Mouse (Mus musculus): ENCODE data around the gene Pla2g4d. TPM values are rescaled to one million over a fixed set of nuclear protein-coding genes. Genes with fewer than 3 reads are reported as not detected.

The Pla2g4d gene
- polyA plus RNA-seq, 1 experiment from 2014 or later = not detected

- H3K9ac ChIP-seq = no peak overlapping the region
- H3K4me3 ChIP-seq (replicated peaks) = no peak overlapping the region
- no peaks in the 10 kb centered on the region for H3K27me3 ChIP-seq (replicated peaks)
- 78% methylated on average over 4 of the region's 4 CpGs for WGBS
- no peaks in the 10 kb centered on the region for H3K4me1 ChIP-seq (replicated peaks)
- H3K9me3 ChIP-seq = no peaks in the 10 kb centered on the region
- no peak overlapping the region for H3K4me2 ChIP-seq (replicated peaks)
- no peaks in the 10 kb centered on the region for H3K36me3 ChIP-seq
- no peak overlapping the region for H3K27ac ChIP-seq
- no peak for ATAC-seq
Measured at GRCm38 (mm10) chr2:120285639-120286038, 3.4 kb downstream of the Pla2g4d start.

- H3K4me3 ChIP-seq (replicated peaks) = no peak overlapping the region
- no peaks in the 10 kb centered on the region for H3K4me1 ChIP-seq (replicated peaks)
- H3K9me3 ChIP-seq = no peaks in the 10 kb centered on the region
- H3K27ac ChIP-seq = no peak overlapping the region
- H3K36me3 ChIP-seq = no peaks in the 10 kb centered on the region
- no peaks in the 10 kb centered on the region for H3K27me3 ChIP-seq (replicated peaks)
- no peak overlapping the region for H3K4me2 ChIP-seq (replicated peaks)
- H3K9ac ChIP-seq = no peak overlapping the region
- no peak for ATAC-seq
Measured at GRCm38 (mm10) chr2:120284705-120285104, 4.3 kb downstream of the Pla2g4d start.

- Histone ChIP-seq H3K4me3 (replicated peaks) (no peak overlapping the region), H3K27ac (no peak overlapping the region), H3K27me3 (replicated peaks) (no peaks in the 10 kb centered on the region), H3K4me2 (replicated peaks) (no peak overlapping the region), H3K4me1 (replicated peaks) (no peaks in the 10 kb centered on the region), H3K36me3 (no peaks in the 10 kb centered on the region), H3K9me3 (no peaks in the 10 kb centered on the region), H3K9ac (no peak overlapping the region)
- WGBS = 80% methylated on average over 5 of the region's 5 CpGs
- no peak for ATAC-seq
Measured at GRCm38 (mm10) chr2:120284094-120284493, 4.9 kb downstream of the Pla2g4d start.

- no peak overlapping the region for H3K4me2 ChIP-seq (replicated peaks)
- WGBS = 41% methylated on average over 6 of the region's 6 CpGs
- H3K9me3 ChIP-seq = no peaks in the 10 kb centered on the region
- no peak overlapping the region for H3K9ac ChIP-seq
- no peak overlapping the region for H3K4me3 ChIP-seq (replicated peaks)
- no peak overlapping the region for H3K27ac ChIP-seq
- H3K4me1 ChIP-seq (replicated peaks) = no peaks in the 10 kb centered on the region
- no peaks in the 10 kb centered on the region for H3K36me3 ChIP-seq
- H3K27me3 ChIP-seq (replicated peaks) = no peaks in the 10 kb centered on the region
- ATAC-seq = no peak
Measured at GRCm38 (mm10) chr2:120283550-120283949, 5.4 kb downstream of the Pla2g4d start.

GRCm38 (mm10) chr2:120281221-120281620, 7.8 kb downstream of the Pla2g4d start:
- no peak overlapping the region for H3K4me3 ChIP-seq (replicated peaks)

GRCm38 (mm10) chr2:120279961-120280360, 9.0 kb downstream of the Pla2g4d start:
- Histone ChIP-seq H3K27me3 (replicated peaks) (no peaks in the 10 kb centered on the region), H3K27ac (no peak overlapping the region), H3K9ac (no peak overlapping the region), H3K4me3 (replicated peaks) (no peak overlapping the region), H3K36me3 (no peaks in the 10 kb centered on the region), H3K4me1 (replicated peaks) (no peaks in the 10 kb centered on the region), H3K4me2 (replicated peaks) (no peak overlapping the region), H3K9me3 (no peaks in the 10 kb centered on the region)
- ATAC-seq = no peak
- WGBS = 13% methylated on average over 8 of the region's 8 CpGs

More at GRCm38 (mm10) chr2:120281221-120281620, 7.8 kb downstream of the Pla2g4d start:
- H3K4me2 ChIP-seq (replicated peaks) = no peak overlapping the region
- no peaks in the 10 kb centered on the region for H3K4me1 ChIP-seq (replicated peaks)
- 52% methylated on average over 3 of the region's 3 CpGs for WGBS
- no peak for ATAC-seq
- no peak overlapping the region for H3K9ac ChIP-seq
- no peaks in the 10 kb centered on the region for H3K36me3 ChIP-seq
- H3K27me3 ChIP-seq (replicated peaks) = no peaks in the 10 kb centered on the region
- no peaks in the 10 kb centered on the region for H3K9me3 ChIP-seq
- no peak overlapping the region for H3K27ac ChIP-seq

GRCm38 (mm10) chr2:120276951-120277350, 12.0 kb downstream of the Pla2g4d start:
- Histone ChIP-seq H3K36me3 (no peaks in the 10 kb centered on the region), H3K4me3 (replicated peaks) (no peak overlapping the region), H3K27me3 (replicated peaks) (no peaks in the 10 kb centered on the region), H3K9me3 (no peaks in the 10 kb centered on the region), H3K4me2 (replicated peaks) (no peak overlapping the region), H3K9ac (no peak overlapping the region), H3K4me1 (replicated peaks) (no peaks in the 10 kb centered on the region), H3K27ac (no peak overlapping the region)
- 79% methylated on average over 4 of the region's 4 CpGs for whole genome bisulfite sequencing
- ATAC-seq = no peak

GRCm38 (mm10) chr2:120268635-120269034, 20.4 kb downstream of the Pla2g4d start:
- Histone ChIP-seq H3K9ac (no peak overlapping the region), H3K9me3 (no peaks in the 10 kb centered on the region), H3K4me2 (replicated peaks) (peak overlapping the region; percentile 48), H3K4me1 (replicated peaks) (0 out of 2 replicates have a peak, but pooled peaks cover 5% of the 10 kb centered on the region), H3K36me3 (no peaks in the 10 kb centered on the region), H3K4me3 (replicated peaks) (no peak overlapping the region), H3K27ac (no peak overlapping the region), H3K27me3 (replicated peaks) (no peaks in the 10 kb centered on the region)
- WGBS = 5% methylated on average over 9 of the region's 9 CpGs
- ATAC-seq = peak; percentile 71; the same call in 1 of the 2 replicates

- H3K4me1 ChIP-seq (replicated peaks) = 0 out of 2 replicates have a peak, but pooled peaks cover 5% of the 10 kb centered on the region
- no peak overlapping the region for H3K27ac ChIP-seq
- H3K36me3 ChIP-seq = no peaks in the 10 kb centered on the region
- no peaks in the 10 kb centered on the region for H3K27me3 ChIP-seq (replicated peaks)
- ATAC-seq = no peak
- no peak overlapping the region for H3K4me2 ChIP-seq (replicated peaks)
- WGBS = 73% methylated on average over 6 of the region's 6 CpGs
- H3K9ac ChIP-seq = no peak overlapping the region
- H3K9me3 ChIP-seq = no peaks in the 10 kb centered on the region
- H3K4me3 ChIP-seq (replicated peaks) = no peak overlapping the region
Measured at GRCm38 (mm10) chr2:120265523-120265922, 23.5 kb downstream of the Pla2g4d start.

GRCm38 (mm10) chr2:120264858-120265257, 24.1 kb downstream of the Pla2g4d start:
- no peaks in the 10 kb centered on the region for H3K27me3 ChIP-seq (replicated peaks)
- no peaks in the 10 kb centered on the region for H3K9me3 ChIP-seq
- no peak overlapping the region for H3K9ac ChIP-seq
- no peak overlapping the region for H3K4me2 ChIP-seq (replicated peaks)
- no peak overlapping the region for H3K27ac ChIP-seq
- H3K4me3 ChIP-seq (replicated peaks) = no peak overlapping the region
- 0 out of 2 replicates have a peak, but pooled peaks cover 5% of the 10 kb centered on the region for H3K4me1 ChIP-seq (replicated peaks)
- no peak for ATAC-seq
- WGBS = 64% methylated on average over 10 of the region's 10 CpGs
- no peaks in the 10 kb centered on the region for H3K36me3 ChIP-seq

- no peak for ATAC-seq
- no peaks in the 10 kb centered on the region for H3K27me3 ChIP-seq (replicated peaks)
- H3K36me3 ChIP-seq = no peaks in the 10 kb centered on the region
- H3K27ac ChIP-seq = no peak overlapping the region
- H3K4me3 ChIP-seq (replicated peaks) = no peak overlapping the region
- H3K9ac ChIP-seq = no peak overlapping the region
- H3K9me3 ChIP-seq = no peaks in the 10 kb centered on the region
- H3K4me1 ChIP-seq (replicated peaks) = no peaks in the 10 kb centered on the region
- WGBS = 50% methylated on average over 1 of the region's 1 CpGs
- no peak overlapping the region for H3K4me2 ChIP-seq (replicated peaks)
Measured at GRCm38 (mm10) chr2:120262876-120263275, 26.1 kb downstream of the Pla2g4d start.

GRCm38 (mm10) chr2:120261346-120261745, 27.7 kb downstream of the Pla2g4d start:
- no peak for ATAC-seq
- 66% methylated on average over 3 of the region's 3 CpGs for WGBS
- H3K4me1 ChIP-seq (replicated peaks) = no peaks in the 10 kb centered on the region

GRCm38 (mm10) chr2:120256259-120256658, 32.7 kb downstream of the Pla2g4d start:
- Histone ChIP-seq H3K4me3 (replicated peaks) (no peak overlapping the region), H3K27me3 (replicated peaks) (no peaks in the 10 kb centered on the region), H3K9me3 (no peaks in the 10 kb centered on the region), H3K36me3 (no peaks in the 10 kb centered on the region), H3K4me2 (replicated peaks) (no peak overlapping the region), H3K9ac (no peak overlapping the region), H3K27ac (no peak overlapping the region), H3K4me1 (replicated peaks) (no peaks in the 10 kb centered on the region)
- no peak for ATAC-seq

More at GRCm38 (mm10) chr2:120261346-120261745, 27.7 kb downstream of the Pla2g4d start:
- Histone ChIP-seq H3K36me3 (no peaks in the 10 kb centered on the region), H3K4me3 (replicated peaks) (no peak overlapping the region), H3K4me2 (replicated peaks) (no peak overlapping the region), H3K27me3 (replicated peaks) (no peaks in the 10 kb centered on the region), H3K9me3 (no peaks in the 10 kb centered on the region), H3K9ac (no peak overlapping the region), H3K27ac (no peak overlapping the region)

Data from intestine, embryonic 15.5 days (tissue).